Mouse (Mus musculus): ENCODE measurements around the gene Tspan12.
"Not testable (repeated sequence)": the region's sequence is repeated elsewhere in the genome, so short reads cannot be mapped to it uniquely, and the experiment has no call there.

Gene Tspan12

DNA sequence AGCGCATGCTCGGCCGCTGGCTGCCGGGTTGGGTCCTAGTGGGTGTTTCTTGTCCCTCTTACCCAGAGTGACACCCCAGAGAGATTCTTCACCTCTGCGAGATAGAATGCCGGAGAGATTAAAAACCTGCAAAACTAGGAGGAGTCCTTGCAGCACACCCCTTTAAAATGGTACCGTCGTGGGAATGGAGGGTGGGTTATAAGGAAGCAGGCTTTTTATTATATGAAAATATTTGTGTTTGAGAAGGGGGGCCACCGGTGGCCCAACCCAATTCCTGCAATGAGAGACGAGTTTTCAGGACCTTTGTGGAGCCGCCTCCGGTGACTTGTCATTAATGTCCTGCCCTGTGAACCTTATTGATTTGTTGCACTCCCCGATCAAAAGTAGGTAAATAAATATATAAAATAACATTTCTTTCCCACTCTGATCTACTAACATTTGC is at the start of gene Tspan12:
Gene Tspan12 (minus strand): TSS at position 172 of the 442 bp plus-strand sequence.
- DNase-seq (ENCODE audit: low spot score): peak; percentile 55

DNA sequence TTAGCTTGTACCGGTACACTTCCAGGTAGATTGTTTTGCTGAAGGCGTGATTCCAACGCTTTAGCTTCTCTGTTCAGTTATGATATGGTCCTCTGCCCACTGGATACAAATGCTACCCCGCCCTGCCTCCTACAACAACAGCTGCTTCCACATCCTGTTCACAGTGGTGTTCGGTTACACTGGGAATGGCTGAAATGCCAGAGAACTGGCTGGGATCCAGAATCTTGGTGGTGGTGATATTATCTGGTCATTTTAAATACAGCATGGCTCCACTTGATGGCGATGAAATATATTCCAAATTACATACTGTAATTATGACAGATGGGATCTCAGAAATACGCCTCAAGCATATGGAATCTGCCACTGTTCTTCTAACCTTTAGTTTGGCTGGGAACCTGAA is 42.1 kb upstream of the Tspan12 start:
- peak; percentile 60 for DNase-seq (ENCODE audit: low spot score)

DNA sequence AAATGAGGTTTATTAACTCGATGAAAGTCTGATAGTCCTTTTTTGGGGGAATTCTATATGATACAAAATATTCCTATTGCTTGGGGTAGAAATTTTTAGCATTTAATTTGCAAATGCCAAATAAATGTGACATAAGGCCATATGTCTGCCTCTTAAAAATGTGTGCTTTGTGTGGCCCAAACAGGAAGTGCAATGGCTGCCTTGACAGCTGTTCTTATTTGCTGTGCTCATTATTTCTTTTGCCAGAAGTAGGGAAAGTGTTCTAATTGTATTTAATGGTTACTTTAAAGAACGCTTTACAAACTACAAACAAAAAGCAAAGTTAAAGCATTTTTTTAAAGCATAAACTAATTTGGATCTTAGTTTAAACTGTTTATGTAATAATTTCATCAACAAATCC is 36.8 kb upstream of the Tspan12 start:
- no peak for DNase-seq (ENCODE audit: low spot score)

DNA sequence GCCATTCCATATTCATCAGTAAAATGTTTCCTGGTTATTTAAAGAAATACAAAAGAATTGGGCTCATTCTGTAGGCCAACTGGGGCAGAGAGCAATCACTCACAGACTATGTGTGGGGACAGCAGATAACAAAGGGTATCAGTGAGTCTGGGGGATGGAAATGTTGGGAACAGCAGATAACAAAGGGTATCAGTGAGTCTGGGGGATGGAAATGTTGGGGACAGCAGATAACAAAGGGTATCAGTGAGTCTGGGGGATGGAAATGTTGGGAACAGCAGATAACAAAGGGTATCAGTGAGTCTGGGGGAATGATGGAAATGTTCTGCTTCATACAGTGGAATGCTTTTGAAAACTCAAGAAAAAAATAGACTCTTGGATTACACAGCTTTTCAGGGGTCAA is 35.7 kb upstream of the Tspan12 start:
- not testable (repeated sequence) for DNase-seq (ENCODE audit: low spot score)

DNA sequence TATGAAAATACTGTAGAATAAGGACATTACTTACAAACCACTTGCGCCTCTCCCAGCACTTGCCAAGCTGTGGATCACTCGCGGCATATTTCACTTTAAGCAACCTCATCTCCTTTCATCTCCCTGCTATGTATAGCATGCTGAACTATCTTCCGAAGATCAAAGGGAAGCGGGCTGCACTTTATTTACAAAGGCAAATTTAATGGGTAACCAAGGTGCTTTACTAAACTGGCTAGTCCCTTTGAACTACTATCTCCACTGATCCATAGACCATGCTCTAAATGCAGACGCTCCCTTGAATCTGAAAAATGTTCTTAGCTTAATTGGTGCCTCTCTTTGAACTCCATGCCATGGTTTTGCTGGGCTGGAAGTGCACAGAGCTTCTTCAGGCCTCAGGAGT is 27.2 kb upstream of the Tspan12 start:
- DNase-seq (ENCODE audit: low spot score): no peak

DNA sequence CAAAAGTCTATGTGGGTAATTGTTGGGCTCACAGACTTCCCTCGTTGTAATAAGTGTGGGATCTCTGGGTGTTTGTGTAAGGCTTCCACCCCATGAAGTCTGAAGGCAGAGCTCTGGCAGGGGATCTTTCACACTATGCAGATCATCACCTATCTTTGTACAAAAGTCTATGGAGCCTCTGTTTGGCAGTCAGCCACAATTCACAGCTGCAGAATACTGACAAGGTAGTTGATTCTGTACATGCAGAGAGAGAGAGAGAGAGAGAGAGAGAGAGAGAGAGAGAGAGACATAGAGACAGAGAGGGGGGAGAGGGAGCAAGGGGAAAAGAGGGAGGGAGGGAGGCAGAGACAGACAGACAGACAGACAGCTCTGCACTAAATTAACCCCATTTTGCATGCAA is 15.0 kb upstream of the Tspan12 start:
- DNase-seq (ENCODE audit: low spot score): no peak

DNA sequence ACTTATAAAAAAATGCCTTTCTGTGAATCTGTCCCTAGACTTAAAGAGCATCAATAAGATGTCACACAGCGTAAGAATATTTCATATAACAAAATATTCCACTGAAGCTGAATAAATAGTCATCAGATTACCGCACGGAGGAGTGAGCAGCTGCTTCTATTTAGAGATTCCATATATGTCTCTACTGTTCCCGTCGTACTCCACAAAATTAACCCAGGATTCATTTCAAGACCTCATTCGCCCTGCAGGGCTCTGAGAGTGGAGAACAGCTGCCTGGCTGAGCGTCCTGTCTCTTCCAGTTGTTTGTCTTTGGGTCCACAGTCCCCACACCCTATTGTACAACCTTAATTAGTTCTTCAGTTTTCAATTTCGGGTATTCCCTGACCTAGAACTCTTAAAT is 11.9 kb upstream of the Tspan12 start:
- DNase-seq (ENCODE audit: low spot score): no peak

DNA sequence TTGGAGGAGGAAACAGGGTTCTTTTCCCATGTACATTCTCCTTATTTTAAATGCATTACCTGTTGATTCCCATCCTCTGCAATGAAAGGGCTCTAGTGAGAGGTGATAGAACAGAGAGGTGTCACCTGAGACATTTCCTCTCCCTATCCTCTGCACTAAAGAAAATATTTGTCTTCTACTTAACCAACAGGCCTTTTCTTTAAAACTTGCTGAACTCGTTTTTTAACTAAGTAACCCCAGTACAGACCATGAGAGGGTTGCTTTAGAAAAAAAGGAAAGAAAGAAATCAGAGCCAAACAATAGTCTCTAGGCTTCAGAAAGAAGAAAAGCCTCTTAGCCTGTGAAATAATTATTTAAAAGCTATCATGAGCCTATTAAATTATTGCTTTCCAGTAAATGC is 11.2 kb upstream of the Tspan12 start:
- no peak for DNase-seq (ENCODE audit: low spot score)

DNA sequence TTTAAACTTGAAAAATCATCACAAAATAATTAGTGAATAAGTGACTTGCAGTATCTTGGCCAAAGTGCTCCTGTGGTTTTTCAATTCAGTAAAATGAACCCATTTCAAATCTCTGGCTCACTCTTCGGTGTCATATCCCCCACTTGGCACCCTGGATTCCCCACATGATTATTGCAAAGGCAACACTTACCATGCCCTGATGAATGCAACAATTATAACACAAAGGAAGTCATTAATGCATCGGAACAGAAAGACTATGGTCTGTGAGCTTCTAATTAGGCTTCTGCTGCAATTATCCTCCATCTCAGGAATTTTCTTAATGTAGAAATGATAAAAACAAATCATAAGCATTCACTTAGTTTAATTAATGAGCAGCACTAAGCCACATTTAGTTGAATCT is 9.0 kb upstream of the Tspan12 start:
- no peak for DNase-seq (ENCODE audit: low spot score)

DNA sequence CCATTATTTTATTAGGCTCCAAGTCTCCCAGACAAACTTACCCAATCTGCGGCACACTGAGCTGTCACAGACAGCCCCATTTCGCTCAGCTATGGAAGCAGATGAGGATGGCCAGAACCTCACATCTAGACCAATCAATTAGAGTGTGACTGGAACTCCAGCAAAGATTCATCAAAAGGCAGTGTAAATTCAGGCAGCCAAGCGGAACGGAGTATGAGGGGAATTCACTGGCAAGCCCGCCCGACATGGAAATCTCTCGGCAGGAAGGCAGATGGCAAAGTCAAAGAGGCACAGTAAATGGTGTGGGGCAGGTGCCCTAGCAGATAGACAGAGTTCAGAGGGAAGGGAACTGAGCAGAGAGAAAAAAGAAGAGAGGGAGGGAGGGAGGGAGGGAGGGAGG is 5.5 kb upstream of the Tspan12 start:
- DNase-seq (ENCODE audit: low spot score): peak; percentile 65

DNA sequence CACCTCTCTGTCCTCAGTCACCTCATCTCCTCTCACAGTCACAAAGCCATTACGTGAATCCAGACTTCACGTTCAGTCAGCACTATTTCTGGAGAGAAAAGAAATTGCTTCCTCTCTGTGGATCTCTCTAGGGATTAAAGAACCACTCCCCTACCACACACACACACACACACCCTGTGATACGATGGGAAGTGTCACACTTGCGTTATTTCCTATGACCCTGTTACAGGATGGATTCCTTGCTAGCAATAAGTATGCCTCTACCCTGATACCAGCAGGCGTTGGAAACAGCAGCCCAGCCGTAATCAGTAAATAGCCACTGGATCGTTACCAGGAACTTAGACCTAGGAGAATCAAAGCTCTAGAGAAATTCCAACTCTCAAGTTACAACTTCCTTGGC is 3.6 kb upstream of the Tspan12 start:
- DNase-seq (ENCODE audit: low spot score): no peak

DNA sequence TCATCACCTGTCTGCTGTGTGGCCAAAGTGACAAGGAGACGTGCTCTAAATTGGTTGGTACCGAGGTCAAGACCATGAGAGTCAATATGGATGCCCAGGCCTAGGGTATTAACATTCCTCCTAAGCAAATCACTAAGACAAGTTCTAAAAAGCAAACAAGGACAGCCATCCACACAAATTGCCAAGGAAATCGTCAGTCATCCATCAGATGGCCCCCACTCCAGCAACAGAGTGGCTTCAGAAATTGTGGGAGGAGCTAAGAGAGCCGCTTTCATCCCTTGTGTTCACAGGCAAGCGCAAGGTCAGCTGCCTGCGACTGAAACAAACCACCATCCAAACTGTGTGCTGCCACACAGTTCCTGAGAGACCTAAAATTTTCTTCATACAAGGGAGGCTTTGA is 1.0 kb upstream of the Tspan12 start:
- peak; percentile 28 for DNase-seq (ENCODE audit: low spot score)

DNA sequence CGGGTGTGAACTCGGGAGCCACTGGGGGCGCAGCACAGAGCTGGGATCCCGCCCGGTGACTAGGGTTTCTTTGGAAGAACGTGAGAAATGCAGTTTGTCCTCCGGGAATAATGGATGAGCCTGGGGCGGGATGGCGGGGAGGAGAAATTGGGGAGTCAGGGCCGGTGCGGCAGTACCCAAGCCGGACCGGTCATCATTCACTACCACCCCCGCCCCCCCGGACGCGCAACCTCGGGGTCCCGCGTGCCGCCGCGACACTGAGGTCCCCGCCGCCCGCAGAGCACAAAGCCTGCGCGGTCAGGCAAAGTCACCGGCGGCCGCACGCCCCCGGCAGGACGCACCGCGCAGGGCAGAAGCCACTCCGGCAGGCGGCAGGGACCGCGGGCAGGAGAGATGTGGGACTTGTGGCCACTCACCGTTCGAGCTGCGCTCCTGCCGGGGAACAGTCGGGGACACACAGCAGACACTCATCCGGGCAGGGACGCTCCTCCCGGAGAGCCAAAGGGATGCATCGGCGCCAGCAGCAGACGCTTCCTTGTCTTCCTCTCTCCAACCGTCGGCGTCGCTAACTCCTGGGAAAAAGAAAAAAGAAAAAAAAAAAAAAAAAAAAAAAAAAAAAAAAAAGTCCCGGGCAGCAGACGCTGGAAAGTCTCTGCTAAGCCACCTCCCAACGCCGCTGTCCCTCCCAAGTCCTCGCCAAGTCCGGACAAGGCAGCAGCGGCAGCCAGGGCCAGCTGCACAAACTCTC is 545 bp downstream of the Tspan12 start:
- DNase-seq (ENCODE audit: low spot score): peak; percentile 89

DNA sequence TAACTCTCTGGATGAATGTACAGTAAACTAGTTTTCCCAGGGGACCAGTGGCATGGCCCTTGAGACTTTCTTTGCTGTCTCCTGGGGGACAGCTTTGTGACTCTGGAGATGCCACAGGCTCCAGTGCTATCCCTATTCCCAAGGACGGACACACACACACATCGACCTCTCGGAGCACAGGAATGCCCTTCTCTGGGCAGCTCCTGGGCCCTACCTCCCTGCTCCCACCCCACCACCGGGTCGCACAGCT is 1.0 kb downstream of the Tspan12 start:
- DNase-seq (ENCODE audit: low spot score): no peak

DNA sequence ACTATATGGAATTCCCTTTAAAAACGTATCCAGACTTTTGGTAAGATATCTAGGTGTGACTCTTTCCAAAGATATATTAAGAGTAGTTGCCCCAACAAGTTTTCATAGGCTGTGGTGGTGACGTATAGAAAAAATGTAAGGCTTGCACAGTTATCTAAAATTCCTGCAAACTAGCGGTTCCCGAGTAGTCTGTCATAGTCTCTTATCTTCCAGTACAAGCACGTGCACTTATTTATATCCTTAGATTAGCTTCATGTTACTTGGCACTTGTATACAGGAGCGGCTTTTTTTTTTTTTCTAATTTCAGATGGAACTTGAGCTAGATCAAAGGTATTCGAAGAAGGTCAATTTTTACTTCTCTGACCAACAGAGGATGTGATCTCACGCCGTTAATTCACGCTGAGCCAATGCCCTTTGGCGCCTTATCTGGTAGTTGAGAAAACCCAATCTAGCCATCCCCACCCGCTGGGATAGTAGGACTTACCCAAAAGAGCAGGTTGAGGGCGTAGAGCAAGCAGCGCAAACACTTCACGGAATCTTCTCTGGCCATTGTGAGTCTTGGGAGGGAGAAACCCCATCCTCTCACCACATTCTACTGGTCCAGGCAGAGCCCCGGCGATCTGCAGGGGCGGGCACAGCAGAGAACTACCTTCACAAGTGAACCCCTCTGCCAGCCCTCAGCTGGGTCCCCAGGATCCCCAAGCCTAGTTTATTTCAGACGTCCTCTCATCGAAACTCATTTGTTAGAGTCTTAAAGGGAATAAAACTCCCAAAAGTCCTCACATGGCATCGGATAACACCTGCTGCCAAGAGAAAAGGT is 1.6 kb downstream of the Tspan12 start:
- peak; percentile 40 for DNase-seq (ENCODE audit: low spot score)

DNA sequence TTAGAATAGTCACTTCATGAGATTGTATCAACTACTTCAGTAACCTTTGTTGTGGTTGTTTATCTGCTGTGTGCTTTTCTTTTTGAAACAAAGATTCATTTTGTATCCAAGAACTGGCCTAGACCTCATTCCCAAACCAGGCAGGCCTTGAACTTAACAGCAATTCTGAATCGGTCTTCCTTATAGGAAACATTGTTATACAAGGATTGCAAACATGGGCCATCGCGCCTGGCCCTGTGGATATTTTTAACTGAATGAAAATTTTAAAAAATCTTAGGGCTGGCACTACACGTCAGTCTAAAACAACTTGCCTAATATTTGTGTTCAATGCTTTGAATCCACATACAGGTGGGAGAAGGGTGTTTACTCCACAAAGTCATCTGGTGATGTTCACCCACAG is 3.5 kb downstream of the Tspan12 start:
- DNase-seq (ENCODE audit: low spot score): no peak

DNA sequence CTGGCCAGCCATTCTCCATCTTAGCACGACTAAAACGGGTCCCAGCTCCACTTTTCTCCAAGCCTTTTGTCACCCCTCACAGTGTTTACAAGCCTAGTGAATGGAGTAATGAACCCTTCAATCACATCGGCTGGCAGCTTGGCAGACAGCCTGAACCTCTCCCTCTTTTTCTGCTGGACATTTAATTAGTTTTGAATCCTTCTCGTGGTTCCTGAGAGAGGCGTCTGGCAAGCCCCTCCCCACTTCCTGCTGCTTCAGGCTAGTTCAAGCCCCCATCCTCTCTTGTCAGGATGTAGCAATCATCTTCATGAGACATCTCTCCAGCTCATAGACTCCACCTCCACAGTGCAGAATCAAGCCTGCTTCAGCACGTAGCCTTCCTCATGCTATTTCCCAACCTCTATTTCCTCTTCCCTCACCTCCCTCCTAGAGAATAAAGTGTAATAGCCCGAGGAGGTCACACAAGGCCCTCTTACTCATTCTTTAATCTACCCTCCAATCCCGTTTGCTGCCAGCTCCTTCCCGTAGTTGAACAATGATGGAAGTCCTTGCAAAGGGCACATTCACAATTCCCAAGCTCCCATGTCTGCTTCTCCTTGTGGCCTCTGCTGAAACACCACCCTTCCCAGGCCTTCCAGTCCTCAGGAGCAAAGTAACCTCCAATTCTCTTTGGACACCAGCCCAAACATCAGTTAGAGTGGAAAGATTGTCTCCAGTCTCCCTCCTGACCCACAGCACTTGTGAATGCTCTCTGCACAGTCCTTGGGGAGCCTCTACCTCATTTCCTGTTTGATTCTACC is 12.1 kb downstream of the Tspan12 start:
- DNase-seq (ENCODE audit: low spot score): peak; percentile 61

DNA sequence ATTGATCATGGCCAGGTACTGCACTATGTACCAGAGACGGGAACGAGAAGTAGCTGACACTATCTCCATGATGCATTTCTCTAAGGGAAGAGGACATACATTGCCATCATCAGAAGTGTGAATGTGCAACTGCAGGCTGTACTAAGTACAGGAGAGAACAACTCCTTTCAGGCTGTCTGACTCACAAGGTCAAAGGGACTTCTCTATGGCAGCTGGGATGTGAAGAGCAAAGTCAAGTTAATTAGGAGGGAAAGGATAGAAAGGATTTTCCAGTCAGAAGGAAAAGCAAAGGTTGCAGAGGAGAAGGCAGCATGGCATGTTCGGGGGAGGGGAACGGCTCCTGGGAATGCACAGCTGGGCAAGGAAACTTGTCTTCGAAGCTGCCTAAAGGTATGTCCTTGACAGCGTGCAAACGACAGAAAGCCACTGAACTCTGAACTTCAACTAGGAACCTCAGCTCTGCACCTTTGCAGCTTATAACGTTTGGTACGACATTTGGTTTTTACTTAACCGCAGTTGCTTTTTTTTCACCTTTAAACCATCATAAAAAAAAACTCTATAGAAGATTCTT is 13.0 kb downstream of the Tspan12 start:
- DNase-seq (ENCODE audit: low spot score): peak; percentile 41

DNA sequence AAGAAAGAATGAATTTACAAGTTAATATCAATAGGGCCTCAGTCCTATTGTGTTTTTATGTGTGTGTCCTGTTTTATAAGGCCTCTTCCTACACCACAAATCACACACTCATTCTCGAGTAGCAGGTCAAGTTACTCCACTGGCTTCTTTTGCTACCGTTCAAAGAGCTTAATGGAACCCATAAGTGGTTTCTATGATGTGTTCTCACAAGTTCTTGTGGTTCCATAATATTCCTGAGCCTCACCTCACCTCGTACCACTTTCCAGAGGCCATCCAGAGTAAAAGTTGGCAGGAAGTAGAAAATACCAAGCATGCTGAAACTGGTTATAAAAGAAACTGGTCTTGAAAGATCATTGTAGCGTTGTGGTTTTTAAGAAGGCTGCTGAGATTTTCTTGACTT is 18.8 kb downstream of the Tspan12 start:
- DNase-seq (ENCODE audit: low spot score): no peak

DNA sequence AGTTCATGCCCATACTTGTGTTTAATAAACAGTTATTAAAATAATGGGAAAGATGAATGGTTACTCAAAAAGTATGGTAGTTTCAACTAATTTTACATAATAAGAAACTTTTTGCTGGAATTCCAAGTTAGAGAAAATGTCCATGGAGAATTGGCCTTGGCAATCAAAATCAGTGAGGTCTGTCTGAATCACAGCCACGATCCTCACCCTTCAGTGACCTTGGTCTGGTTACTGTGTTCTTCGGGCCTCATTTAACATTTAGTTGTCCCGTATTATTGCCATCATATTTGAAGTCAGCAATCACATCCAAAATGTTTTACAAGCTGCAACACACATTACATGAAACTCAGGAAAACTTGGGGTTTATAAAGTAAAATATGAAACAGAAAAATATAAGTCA is 20.4 kb downstream of the Tspan12 start:
- no peak for DNase-seq (ENCODE audit: low spot score)

DNA sequence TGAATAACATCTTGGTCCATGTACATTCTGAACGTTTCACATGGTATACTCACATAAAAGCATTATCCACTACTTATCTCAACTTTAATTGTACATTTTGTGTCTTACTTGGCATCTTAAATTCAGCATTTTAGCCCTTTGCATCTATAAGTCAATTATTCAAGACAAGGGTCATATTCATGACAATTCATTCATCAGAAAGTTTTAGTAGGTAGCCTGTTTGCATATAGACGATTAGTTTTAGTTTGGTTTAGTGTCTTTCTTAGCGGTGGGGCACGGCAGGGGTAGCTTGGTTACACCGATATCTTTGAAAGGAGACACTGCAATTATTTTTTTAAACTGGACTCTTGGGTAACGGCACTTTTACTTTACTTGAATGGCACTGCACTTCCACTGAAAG is 21.4 kb downstream of the Tspan12 start:
- DNase-seq (ENCODE audit: low spot score): no peak

DNA sequence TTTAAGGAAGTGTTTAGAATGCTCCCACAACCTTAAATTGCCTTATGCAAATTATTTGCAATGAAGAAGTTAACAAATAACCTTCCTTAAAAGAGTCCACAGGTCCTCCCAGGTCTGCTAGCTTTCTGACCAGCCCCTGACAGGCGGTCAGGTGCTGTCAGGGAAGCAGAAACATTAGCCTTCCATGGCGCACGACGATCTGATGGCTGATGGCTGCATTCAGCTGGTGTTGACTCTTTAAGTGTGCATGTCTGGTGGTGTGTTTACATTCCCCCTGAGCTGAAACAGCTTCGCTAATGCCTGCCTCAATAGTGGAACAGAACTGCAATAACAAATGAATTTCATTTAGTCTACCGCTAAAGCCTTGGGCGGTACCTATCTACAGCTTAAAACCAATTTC is 22.4 kb downstream of the Tspan12 start:
- DNase-seq (ENCODE audit: low spot score): no peak

DNA sequence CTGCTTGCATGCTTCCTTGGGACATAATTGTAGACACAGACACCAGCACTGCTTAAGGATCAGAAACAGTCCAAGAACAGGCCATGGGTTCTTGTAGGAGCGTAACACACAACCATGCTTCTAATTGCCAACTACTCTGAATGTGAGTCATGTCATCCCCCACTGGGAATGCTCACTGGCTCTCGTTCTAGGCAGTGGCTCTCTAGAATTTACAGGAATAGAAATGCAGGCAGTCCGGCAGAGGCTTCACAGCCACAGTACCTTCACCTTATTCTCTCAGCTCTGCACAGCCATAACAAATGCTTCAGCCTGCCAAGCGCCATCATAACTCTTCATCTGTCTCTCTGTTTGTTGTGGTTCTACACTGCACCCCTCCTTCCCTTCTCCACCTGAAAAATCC is 23.9 kb downstream of the Tspan12 start:
- no peak for DNase-seq (ENCODE audit: low spot score)

Measured in embryo, embryonic 10 days (tissue).